Mouse (Mus musculus) olfactory bulb, adult 2 months (tissue): Measurements from ENCODE around the gene Rnh1. TPM values are rescaled to one million over a fixed set of nuclear protein-coding genes. Genes with fewer than 3 reads are reported as not detected.

Source experiments
- H3K27ac ChIP-seq: fragments of 200-500 bp; 2 replicates; pipeline ENCODE4 v1.5.1; 2012; ENCODE audit warnings: low read depth, low read length; ENCODE audit not compliant: insufficient read depth
- H3K4me1 ChIP-seq: fragments of 200-500 bp; 2 replicates; pipeline ENCODE4 v1.6.1; 2012; ENCODE audit warnings: low read length; ENCODE audit not compliant: control insufficient read depth, insufficient read depth
- H3K4me3 ChIP-seq: fragments of 200-500 bp; 2 replicates; pipeline ENCODE4 v1.5.1; 2012; ENCODE audit warnings: mild to moderate bottlenecking, low read depth, low read length, moderate library complexity; ENCODE audit not compliant: insufficient read depth
- CTCF ChIP-seq: fragments of 200-500 bp; IDR thresholded peaks from 2 replicates; pipeline ENCODE4 v1.5.1; 2012; ENCODE audit warnings: low read depth, mild to moderate bottlenecking, low read length, moderate library complexity; ENCODE audit not compliant: insufficient read depth
- POLR2A ChIP-seq: fragments of 200-500 bp; IDR thresholded peaks from 2 replicates; pipeline ENCODE4 v1.6.1; 2012; ENCODE audit warnings: mild to moderate bottlenecking, low read depth, low read length, moderate library complexity; ENCODE audit not compliant: insufficient read depth
- WGBS: fragments of 180-500 bp; shearing (Covaris S2); methylation state at CpG from one replicate; pipeline ENCODE4 v1.1.7; 2018; 5-methylcytosine and 5-hydroxymethylcytosine counted together
- polyA plus RNA-seq: library from polyadenylated mRNA; stranded (reverse); fragments of >200 nt; gene quantifications from 2 replicates; pipeline ENCODE4 v1.2.4, GENCODE M21; 2012; ENCODE audit warnings: low replicate concordance; ENCODE audit not compliant: missing spikeins, insufficient read depth, insufficient read length

The Rnh1 gene
- polyA plus RNA-seq, 1 experiment: not detected

- no peak overlapping the region for H3K4me3 ChIP-seq
- TF ChIP-seq CTCF (no peak), POLR2A (no peak)
- H3K27ac ChIP-seq: no peak overlapping the region
- peaks cover 6% of the 10 kb centered on the region; the same call in 1 of the 2 replicates for H3K4me1 ChIP-seq
- WGBS: 75% methylated on average over 6 of the region's 6 CpGs
These were observed 25.6 kb downstream of the Rnh1 start for GRCm38 (mm10) chr7:141147044-141147443.

GRCm38 (mm10) chr7:141146043-141146595, 26.5 kb downstream of the Rnh1 start:
- Histone ChIP-seq H3K4me1 (peaks cover 6% of the 10 kb centered on the region; the same call in 1 of the 2 replicates), H3K4me3 (no peak overlapping the region), H3K27ac (no peak overlapping the region)
- 96% methylated on average over 12 of the region's 12 CpGs for WGBS
- TF ChIP-seq POLR2A (no peak), CTCF (no peak)

GRCm38 (mm10) chr7:141145403-141145802, 27.3 kb downstream of the Rnh1 start:
- TF ChIP-seq POLR2A (no peak), CTCF (no peak)
- Histone ChIP-seq H3K27ac (no peak overlapping the region), H3K4me1 (peaks cover 6% of the 10 kb centered on the region; the same call in 1 of the 2 replicates), H3K4me3 (no peak overlapping the region)
- WGBS: 55% methylated on average over 1 of the region's 1 CpGs

- WGBS: 89% methylated on average over 3 of the region's 3 CpGs
- no peak for TF ChIP-seq CTCF
- no peak for TF ChIP-seq POLR2A
- peaks cover 6% of the 10 kb centered on the region; the same call in 1 of the 2 replicates for H3K4me1 ChIP-seq
- H3K27ac ChIP-seq: no peak overlapping the region
- no peak overlapping the region for H3K4me3 ChIP-seq
These were observed 28.0 kb downstream of the Rnh1 start for GRCm38 (mm10) chr7:141144650-141145049.

- Histone ChIP-seq H3K4me1 (peaks cover 6% of the 10 kb centered on the region; the same call in 1 of the 2 replicates), H3K4me3 (no peak overlapping the region), H3K27ac (no peak overlapping the region)
- 53% methylated on average over 2 of the region's 2 CpGs for WGBS
- TF ChIP-seq POLR2A (no peak), CTCF (no peak)
These were observed 28.8 kb downstream of the Rnh1 start for GRCm38 (mm10) chr7:141143861-141144260.

- Histone ChIP-seq H3K4me3 (no peak overlapping the region), H3K4me1 (peaks cover 6% of the 10 kb centered on the region; the same call in 1 of the 2 replicates), H3K27ac (no peak overlapping the region)
- WGBS: 57% methylated on average over 5 of the region's 5 CpGs
- TF ChIP-seq POLR2A (no peak), CTCF (no peak)
These were observed 29.5 kb downstream of the Rnh1 start for GRCm38 (mm10) chr7:141143112-141143511.

GRCm38 (mm10) chr7:141141326-141141725, 31.3 kb downstream of the Rnh1 start:
- H3K27ac ChIP-seq: no peak overlapping the region
- H3K4me1 ChIP-seq: peaks cover 6% of the 10 kb centered on the region; the same call in 1 of the 2 replicates
- H3K4me3 ChIP-seq: no peak overlapping the region
- no peak for TF ChIP-seq CTCF
- TF ChIP-seq POLR2A: no peak
- WGBS: 92% methylated on average over 4 of the region's 4 CpGs

- TF ChIP-seq POLR2A (no peak), CTCF (no peak)
- WGBS: 56% methylated on average over 12 of the region's 12 CpGs
- peaks cover 7% of the 10 kb centered on the region for H3K4me1 ChIP-seq
These were observed 40.5 kb downstream of the Rnh1 start for GRCm38 (mm10) chr7:141131904-141132755.

GRCm38 (mm10) chr7:141131024-141131820, 41.4 kb downstream of the Rnh1 start:
- TF ChIP-seq CTCF (no peak), POLR2A (peak; percentile 60; the same call in 1 of the 2 replicates)
- Histone ChIP-seq H3K4me1 (peaks cover 7% of the 10 kb centered on the region), H3K4me3 (peak overlapping the region; percentile 96), H3K27ac (no peak overlapping the region; the same call in 1 of the 2 replicates)
- WGBS: under 1% methylated on average over 59 of the region's 59 CpGs

More at GRCm38 (mm10) chr7:141131904-141132755, 40.5 kb downstream of the Rnh1 start:
- Histone ChIP-seq H3K27ac (no peak overlapping the region), H3K4me3 (peak overlapping the region; percentile 96)
